Mouse (Mus musculus): ENCODE measurements around the gene Papss2.

DNA sequence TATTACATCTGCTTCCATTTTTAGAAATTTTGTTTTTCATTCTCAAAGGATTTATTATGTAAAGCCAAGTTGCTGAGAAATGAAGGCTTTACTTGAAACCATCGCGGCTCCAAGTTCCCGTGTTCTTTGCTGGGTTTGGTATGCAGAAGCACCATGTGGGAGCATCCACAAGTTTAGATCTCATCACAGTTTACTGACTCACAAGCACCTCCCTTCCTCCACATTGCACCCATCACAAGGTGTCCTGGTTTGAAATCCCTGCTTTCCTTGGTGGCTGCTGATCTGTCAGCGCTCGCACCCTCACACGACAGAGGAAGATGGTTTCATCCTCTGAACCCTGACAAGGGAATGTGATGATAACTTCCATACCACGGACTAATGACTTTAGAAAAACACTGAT lies 45.9 kb downstream of the Papss2 start:
- no peak for TF ChIP-seq CTCF (IDR thresholded peaks at IDR 0.05)
- no peak for TF ChIP-seq EP300 (IDR thresholded peaks at IDR 0.05)
